Mouse (Mus musculus): ENCODE measurements around the gene Mctp2. TPM values are rescaled to one million over a fixed set of nuclear protein-coding genes. Genes with fewer than 3 reads are reported as not detected.

Gene Mctp2
- polyA plus RNA-seq, 1 experiment from 2014 or later = 4.9 TPM

GRCm38 (mm10) chr7:72066352-72066751 is 240.1 kb downstream of the Mctp2 start:
- no peak for ATAC-seq (replicated peaks; ENCODE audit: low FRiP score)
- Histone ChIP-seq H3K27ac (no peak overlapping the region), H3K9ac (no peak overlapping the region), H3K27me3 (no peaks in the 10 kb centered on the region), H3K4me2 (no peak overlapping the region), H3K4me3 (replicated peaks) (no peak overlapping the region), H3K9me3 (replicated peaks) (no peaks in the 10 kb centered on the region), H3K4me1 (no peaks in the 10 kb centered on the region), H3K36me3 (no peaks in the 10 kb centered on the region)
- 84% methylated on average over 2 of the region's 2 CpGs for WGBS

GRCm38 (mm10) chr7:72051759-72052158 is 254.6 kb downstream of the Mctp2 start:
- ATAC-seq (replicated peaks; ENCODE audit: low FRiP score) = no peak
- Histone ChIP-seq H3K4me1 (peaks cover 6% of the 10 kb centered on the region; the same call in 1 of the 2 replicates), H3K27ac (no peak overlapping the region), H3K27me3 (no peaks in the 10 kb centered on the region), H3K4me2 (no peak overlapping the region), H3K9me3 (replicated peaks) (no peaks in the 10 kb centered on the region), H3K4me3 (replicated peaks) (no peak overlapping the region), H3K9ac (no peak overlapping the region), H3K36me3 (no peaks in the 10 kb centered on the region)
- WGBS = 74% methylated on average over 2 of the region's 2 CpGs

GRCm38 (mm10) chr7:72047588-72048585 is 258.5 kb downstream of the Mctp2 start:
- H3K4me2 ChIP-seq = peak overlapping the region; percentile 45
- no peaks in the 10 kb centered on the region for H3K27me3 ChIP-seq
- no peaks in the 10 kb centered on the region for H3K36me3 ChIP-seq
- no peak for ATAC-seq (replicated peaks; ENCODE audit: low FRiP score)
- H3K4me1 ChIP-seq = peaks cover 6% of the 10 kb centered on the region; the same call in 1 of the 2 replicates
- no peaks in the 10 kb centered on the region for H3K9me3 ChIP-seq (replicated peaks)
- H3K27ac ChIP-seq = no peak overlapping the region
- WGBS = 43% methylated on average over 20 of the region's 20 CpGs
- no peak overlapping the region for H3K9ac ChIP-seq
- 0 out of 2 replicates have a peak overlapping the region, but pooled peaks have one; percentile 12 for H3K4me3 ChIP-seq (replicated peaks)

Data from kidney, embryonic 15.5 days (tissue).